Mouse (Mus musculus) CH12F3 (cell line): ENCODE results near the gene Kcnj16.

Source experiments
- in situ Hi-C: fragments of 300-500 bp; cut with MboI; formaldehyde crosslinking; loops from 2 replicates; pipeline ENCODE4 v1.14.3; 2020; ENCODE audit warnings: low sequenced_read_pairs

Gene Kcnj16

DNA sequence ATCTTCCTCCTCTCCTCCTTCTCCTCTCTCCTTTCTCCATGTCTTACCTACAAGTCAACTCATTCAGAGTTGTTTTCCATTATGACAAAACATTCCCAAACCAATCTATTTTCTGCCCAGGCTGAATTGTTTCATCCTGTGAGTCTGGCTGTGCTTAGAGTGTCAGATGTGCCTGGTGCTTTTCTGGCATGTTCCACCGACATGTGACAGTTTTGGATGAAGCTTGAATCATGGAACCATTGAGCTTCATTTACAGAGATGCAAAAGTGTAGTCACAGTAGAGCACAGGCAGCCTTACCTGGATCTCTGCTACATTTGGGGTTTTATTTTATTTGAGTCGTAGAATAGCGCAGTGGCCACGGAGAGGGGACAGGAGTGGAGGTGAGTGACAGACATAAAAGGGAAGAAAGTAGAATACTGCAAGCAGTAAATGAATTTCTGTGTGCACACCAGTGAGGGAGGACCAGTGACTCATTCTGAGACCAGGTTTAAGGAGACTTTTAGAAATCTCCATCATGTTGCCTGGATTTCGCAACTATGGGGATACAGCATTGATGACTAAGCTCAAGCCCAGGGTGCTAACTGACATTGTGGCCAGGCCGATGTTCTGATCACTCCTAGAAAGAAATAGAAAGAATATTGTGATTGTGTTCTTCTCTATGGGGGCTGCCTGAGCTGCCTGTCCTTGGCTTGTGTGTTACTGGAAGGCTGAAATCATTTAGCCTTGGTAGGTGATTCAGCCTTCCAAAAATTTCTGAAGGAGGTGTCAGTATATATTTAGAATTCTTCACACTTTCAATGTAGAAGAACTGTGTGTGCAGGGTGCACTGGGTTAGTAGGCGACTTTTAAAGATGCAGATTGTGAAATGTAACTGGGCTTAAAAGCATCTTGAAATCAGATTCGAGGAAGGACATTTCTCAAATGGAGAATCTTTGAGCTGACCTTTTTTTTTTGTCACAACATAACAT, 87.3 kb downstream of the Kcnj16 start:
- in situ Hi-C loops, result no loop called here

DNA sequence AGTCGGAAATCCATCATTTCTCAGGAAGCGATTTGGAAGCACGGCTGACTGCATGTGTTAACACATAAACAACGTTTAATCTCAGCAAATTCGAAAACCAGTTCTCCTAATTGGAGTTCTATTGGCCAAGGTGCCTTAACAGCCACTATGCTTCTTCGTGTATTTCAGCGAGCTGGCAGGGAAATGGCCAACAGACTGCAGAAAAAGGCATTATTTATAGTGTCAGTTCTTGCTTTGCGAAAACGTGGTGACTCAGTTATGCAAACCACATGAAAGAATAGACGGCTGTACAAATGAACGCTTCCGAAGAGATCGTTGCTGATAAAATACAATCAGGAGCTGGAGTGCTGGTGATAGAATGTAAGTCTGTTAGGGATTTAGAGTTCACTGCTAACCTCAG, 88.2 kb downstream of the Kcnj16 start:
- in situ Hi-C loops, result no loop called here

DNA sequence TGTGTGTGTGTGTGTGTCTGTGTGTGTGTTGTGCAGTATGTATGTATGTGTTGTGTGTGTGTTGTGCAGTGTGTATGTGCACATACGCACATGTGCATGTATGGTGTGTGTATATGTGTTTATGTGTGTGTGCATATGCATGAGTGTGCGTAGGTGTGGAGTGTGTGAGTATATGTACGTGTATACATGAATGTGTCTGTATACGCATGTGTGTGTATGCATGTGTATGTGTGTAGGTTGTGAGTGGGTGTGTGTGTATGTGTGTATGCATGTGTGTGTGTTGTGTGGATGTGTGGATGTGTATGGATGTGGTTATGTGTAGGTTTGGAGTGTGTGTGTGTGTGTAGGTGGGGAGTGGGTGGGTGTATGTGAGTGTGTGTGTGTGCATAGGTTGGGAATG, 89.6 kb downstream of the Kcnj16 start:
- in situ Hi-C loops, result no loop called here

DNA sequence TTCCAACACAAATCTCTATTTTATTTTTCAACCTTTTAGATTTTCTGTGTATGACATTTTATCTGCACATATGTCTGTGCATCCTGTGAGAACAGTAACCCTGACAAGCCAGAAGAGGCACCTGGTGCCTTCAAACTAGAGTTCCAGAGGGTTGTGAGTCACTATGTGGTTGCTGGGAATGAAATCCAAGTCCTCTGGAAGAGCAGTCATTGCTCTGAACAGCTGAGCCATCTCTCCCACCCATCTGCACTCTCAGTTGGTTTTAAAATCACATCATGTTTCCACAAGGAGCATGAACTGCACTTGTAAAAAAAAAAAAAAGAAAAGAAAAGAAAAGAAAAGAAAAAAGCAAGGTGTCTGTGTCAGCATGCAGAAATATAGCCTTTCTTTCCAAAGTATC, 91.6 kb downstream of the Kcnj16 start:
- in situ Hi-C loops, result no loop called here

DNA sequence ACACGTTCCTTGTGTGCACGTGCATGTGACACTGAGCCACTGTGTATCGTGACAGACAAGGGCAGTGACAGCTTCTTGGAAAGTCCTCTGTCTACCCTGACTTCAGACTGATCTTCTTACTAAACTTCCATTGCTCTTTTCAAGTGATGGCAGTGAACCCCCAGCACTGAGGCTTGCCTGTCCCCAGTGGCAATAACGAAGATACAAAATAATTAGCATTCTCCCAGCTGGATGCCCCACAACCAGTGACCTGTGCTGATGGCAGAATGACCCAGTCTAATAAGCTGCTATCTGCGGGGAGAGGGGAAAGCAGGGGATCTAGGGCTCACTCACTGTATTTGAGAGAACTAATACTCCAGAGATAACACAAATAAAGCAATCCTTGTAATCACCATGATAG, 92.4 kb downstream of the Kcnj16 start:
- in situ Hi-C loops, result no loop called here

DNA sequence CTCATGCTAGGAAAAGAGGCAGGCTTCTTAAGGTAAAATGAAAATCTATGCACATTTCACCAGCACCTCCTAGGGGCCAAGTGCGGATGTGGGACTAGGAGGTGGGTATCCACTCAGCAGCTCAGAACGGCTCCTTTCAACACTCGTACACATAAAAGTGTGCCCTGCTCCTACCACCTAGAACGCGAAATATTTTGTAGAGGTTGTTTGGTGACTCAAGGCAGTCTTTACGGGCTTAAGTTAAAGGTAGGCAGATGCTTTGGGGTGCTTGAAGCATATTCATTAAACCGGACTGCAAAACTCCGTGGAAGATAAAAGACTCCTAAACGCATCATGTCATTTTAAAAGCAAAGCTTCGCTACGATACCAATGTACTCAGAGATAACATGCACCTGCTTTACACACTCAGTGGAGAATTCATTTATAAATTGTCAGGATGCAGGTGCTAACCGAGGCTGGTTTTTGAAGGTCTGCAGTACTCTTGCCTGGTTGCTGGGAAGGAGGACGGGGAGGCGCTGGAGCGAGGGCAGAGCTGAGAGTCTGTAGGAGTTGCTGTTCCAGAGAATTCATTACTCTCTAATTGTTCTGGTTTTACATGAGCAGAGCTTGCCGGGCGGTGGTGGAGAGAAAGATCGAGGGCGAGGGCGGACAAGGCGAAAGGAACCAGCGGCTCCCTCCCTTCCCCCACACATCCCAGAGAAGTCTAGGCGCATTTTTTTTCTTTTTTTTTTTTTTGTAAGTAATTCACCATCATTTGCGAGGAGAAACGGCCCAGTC, 97.1 kb downstream of the Kcnj16 start:
- in situ Hi-C loops, result no loop called here

DNA sequence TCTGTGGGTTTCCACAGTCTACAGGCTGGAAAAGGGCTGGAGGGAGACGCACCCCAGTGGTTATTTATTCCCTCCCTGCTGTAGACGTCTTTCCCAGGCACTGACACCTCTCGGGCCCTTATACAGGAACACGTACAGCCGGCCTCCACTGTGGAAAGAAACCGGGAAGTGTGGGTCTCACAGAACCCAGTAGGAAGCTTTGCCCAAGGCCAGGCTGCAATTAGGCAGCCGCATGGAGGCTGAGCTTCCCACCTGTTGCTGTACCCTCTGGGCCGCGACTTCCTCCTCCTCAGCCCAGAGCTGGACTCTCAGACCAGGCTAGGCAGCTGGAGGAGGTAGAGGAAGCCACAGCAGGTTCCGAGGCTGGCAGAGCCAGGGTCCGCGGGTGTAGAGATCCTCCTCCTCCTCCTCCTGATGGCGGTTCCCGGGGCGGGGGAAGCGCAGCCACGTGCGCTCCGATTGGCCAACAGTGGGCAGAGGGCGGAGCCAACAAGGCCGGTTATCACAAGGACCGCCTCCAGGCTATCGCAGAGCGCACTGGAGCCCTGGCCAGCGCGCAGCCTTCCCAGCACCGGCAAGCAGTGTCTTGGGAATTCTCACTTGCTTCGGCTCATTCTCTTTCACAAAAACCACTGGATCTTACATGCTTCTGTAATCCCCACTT, 97.9 kb downstream of the Kcnj16 start, which contains the start of gene Kcnj2:
Gene Kcnj2 (plus strand): TSS at position 530 of the 664 bp plus-strand sequence.
- in situ Hi-C loops, result no loop called here

DNA sequence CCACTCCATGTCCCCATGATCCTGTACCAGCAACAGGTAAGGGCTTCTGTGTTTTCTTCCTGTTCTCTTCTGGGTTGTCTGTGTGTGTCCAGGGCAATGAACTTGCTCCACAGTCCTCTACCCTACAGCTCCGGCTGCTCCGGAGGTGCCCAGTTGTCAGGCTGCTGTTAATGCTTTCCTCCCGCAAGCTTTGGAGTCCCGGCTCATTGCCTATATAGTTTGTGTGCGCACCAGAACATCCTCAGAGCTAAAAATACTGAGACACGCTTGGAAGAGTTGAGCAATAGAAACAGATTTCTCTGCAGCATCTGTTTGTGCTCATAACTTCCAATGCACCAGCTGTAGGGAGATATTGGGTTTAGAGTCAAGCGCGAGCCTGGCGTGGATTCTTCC, 98.5 kb downstream of the Kcnj16 start:
- in situ Hi-C loops, result no loop called here

DNA sequence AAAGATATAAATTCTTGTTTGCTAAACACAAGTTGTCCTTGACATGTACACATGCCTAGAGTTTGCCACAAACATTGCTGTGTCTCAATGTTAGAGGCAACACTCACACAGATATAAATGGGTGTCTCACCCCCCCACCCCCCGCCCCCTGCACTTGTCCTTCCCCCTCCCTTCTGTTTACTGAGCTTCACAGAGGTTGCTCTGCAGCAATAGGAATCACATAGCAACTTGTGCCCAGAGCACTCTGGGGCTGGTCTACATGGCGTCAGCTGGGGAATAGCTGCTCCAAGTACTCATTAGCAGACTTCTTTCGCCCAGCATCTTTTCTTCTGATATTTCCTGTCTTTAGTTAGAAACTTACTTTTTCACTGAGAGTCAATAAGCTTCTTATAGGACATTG, 100.0 kb downstream of the Kcnj16 start:
- in situ Hi-C loops, result no loop called here

DNA sequence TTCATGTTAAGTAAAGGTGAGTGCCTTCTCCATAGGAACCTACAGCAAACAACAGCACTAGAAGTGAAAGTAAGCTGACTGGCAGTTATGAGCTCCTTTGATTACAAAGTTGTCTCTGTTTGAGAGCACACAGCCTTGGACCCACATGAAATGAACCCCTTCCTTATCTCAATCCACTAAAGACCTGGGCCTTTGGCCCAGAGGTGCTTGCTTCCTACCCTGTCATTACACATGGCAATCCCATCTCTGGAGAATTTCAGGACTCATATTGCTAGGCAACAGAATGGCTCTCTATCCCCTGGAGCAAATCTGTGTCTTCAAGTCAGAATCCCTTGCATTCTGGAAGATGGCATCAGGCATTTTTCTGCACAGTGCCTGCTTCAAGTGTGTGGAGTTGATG, 102.6 kb downstream of the Kcnj16 start:
- in situ Hi-C loops, result no loop called here

DNA sequence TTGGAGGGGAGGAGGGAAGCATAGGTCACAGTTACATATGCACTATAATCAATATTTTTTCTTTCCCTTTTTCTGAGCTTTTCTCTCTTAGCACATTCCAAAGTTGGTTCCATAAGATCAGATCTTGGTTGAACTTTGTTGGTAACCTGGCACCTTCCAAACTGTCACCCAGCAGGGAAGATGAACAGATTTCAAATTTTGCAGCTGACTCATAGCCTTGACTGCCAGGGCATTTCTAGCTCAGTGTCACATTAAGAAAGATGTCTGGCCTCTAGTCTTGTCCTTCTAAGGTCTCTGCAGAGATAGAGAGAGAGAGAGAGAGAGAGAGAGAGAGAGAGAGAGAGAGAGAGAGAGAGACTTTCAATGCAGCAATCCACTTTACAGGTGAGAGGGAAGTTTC, 106.3 kb downstream of the Kcnj16 start:
- in situ Hi-C loops, result no loop called here
